Mouse (Mus musculus) liver, adult 2 months (tissue): Measurements from ENCODE around the gene Ctdnep1. TPM values are rescaled to one million over a fixed set of nuclear protein-coding genes. Genes with fewer than 3 reads are reported as not detected.

ENCODE experiments used
- DNase-seq: peaks from one replicate; pipeline ENCODE4 v3.0.0-alpha.2; 2011; ENCODE audit warnings: low read depth, low spot score; ENCODE audit errors: extremely low read depth
- H3K27ac ChIP-seq: fragments of 200-500 bp; replicated peaks from 2 replicates; pipeline ENCODE4 v1.5.1; 2012; ENCODE audit warnings: low read depth, mild to moderate bottlenecking, control low read depth, inconsistent platforms, low read length; ENCODE audit not compliant: insufficient read depth
- H3K27me3 ChIP-seq: fragments of 200-500 bp; 2 replicates; pipeline ENCODE4 v1.6.1; 2012; ENCODE audit warnings: mild to moderate bottlenecking, moderate library complexity, low read length, inconsistent platforms; ENCODE audit not compliant: control insufficient read depth, insufficient read depth
- H3K36me3 ChIP-seq: fragments of 200-500 bp; 2 replicates; pipeline ENCODE4 v1.6.1; 2012; ENCODE audit warnings: low read length, inconsistent platforms; ENCODE audit not compliant: control insufficient read depth, insufficient read depth
- H3K4me1 ChIP-seq: fragments of 200-500 bp; 2 replicates; pipeline ENCODE4 v1.6.1; 2011; ENCODE audit warnings: low read length; ENCODE audit not compliant: control insufficient read depth, insufficient read depth
- H3K4me3 ChIP-seq: fragments of 200-500 bp; 2 replicates; pipeline ENCODE4 v1.5.1; 2011; ENCODE audit warnings: low read depth, mild to moderate bottlenecking, control low read depth, low read length, moderate library complexity; ENCODE audit not compliant: insufficient read depth
- H3K79me2 ChIP-seq: fragments of 200-500 bp; 2 replicates; pipeline ENCODE4 v1.6.1; 2012; ENCODE audit warnings: inconsistent platforms, mild to moderate bottlenecking, low read length, moderate library complexity; ENCODE audit not compliant: control insufficient read depth, insufficient read depth
- H3K9ac ChIP-seq: fragments of 200-500 bp; 2 replicates; pipeline ENCODE4 v1.6.1; 2012; ENCODE audit warnings: low read depth, mild to moderate bottlenecking, control low read depth, inconsistent platforms, low read length
- CTCF ChIP-seq: fragments of 200-500 bp; IDR thresholded peaks from 2 replicates; pipeline ENCODE4 v1.5.1; 2011; ENCODE audit warnings: low read depth, low read length, control low read depth
- POLR2A ChIP-seq: fragments of 200-500 bp; IDR thresholded peaks from 2 replicates; pipeline ENCODE4 v1.6.1; 2011; ENCODE audit warnings: low read length, control low read depth; ENCODE audit not compliant: insufficient read depth; ENCODE audit errors: extremely low read depth
- WGBS: fragments of 180-500 bp; shearing (Covaris S2); methylation state at CpG from one replicate; pipeline ENCODE4 v1.1.7; 2018; 5-methylcytosine and 5-hydroxymethylcytosine counted together
- polyA plus RNA-seq: library from polyadenylated mRNA; depleted of rRNA; stranded (reverse); fragments of >200 nt; gene quantifications from 2 replicates; pipeline ENCODE4 v1.2.3, GENCODE M21; 2012; rRNA removed
- total RNA-seq: library from RNA; depleted of rRNA; stranded (reverse); fragments of >200 nt; gene quantifications from 2 replicates; pipeline ENCODE4 v1.2.3, GENCODE M21; 2014; rRNA removed

The Ctdnep1 gene
- total RNA-seq (6.6 and 13.4 TPM in 2 replicates), polyA plus RNA-seq (39.1 and 45.3 TPM in 2 replicates)

- Histone ChIP-seq H3K79me2 (peaks cover 16% of the 10 kb centered on the region; the same call in 1 of the 2 replicates), H3K9ac (peak within 1 kb of the TSS; percentile 95), H3K27ac (peak within 1 kb of the TSS; percentile 85), H3K27me3 (no peaks in the 10 kb centered on the region), H3K4me1 (peaks cover 19% of the 10 kb centered on the region; the same call in 1 of the 2 replicates), H3K4me3 (peak within 1 kb of the TSS; percentile 89), H3K36me3 (peaks cover 11% of the 10 kb centered on the region; the same call in 1 of the 2 replicates)
- 1% methylated on average over 43 of the region's 43 CpGs for WGBS
- DNase-seq, result no peak
- TF ChIP-seq CTCF (no peak), POLR2A (no peak)
Measured at GRCm38 (mm10) chr11:69981141-69981762, at the start of gene Ctdnep1. Gene Ctdnep1, plus strand, starts transcription at chr11:69981156.

- Histone ChIP-seq H3K9ac (no peak overlapping the region), H3K79me2 (no peaks in the 10 kb centered on the region), H3K4me1 (peaks cover 5% of the 10 kb centered on the region), H3K27ac (no peak overlapping the region), H3K36me3 (no peaks in the 10 kb centered on the region), H3K27me3 (peaks cover 11% of the 10 kb centered on the region), H3K4me3 (no peak overlapping the region)
- WGBS, result 76% methylated on average over 8 of the region's 8 CpGs
- no peak for DNase-seq
- TF ChIP-seq POLR2A (no peak), CTCF (no peak)
Measured at GRCm38 (mm10) chr11:69931769-69932168, 49.2 kb upstream of the Ctdnep1 start.

GRCm38 (mm10) chr11:69932254-69932653, 48.7 kb upstream of the Ctdnep1 start:
- H3K27ac ChIP-seq, result no peak overlapping the region
- no peak overlapping the region for H3K4me3 ChIP-seq
- H3K9ac ChIP-seq, result no peak overlapping the region
- 41% methylated on average over 3 of the region's 3 CpGs for WGBS
- H3K79me2 ChIP-seq, result no peaks in the 10 kb centered on the region
- no peaks in the 10 kb centered on the region for H3K36me3 ChIP-seq
- peaks cover 5% of the 10 kb centered on the region for H3K4me1 ChIP-seq
- H3K27me3 ChIP-seq, result peaks cover 11% of the 10 kb centered on the region
- DNase-seq, result no peak
- TF ChIP-seq CTCF (peak; percentile 42; the same call in 1 of the 2 replicates), POLR2A (no peak)

GRCm38 (mm10) chr11:69933066-69933465, 47.9 kb upstream of the Ctdnep1 start:
- 63% methylated on average over 4 of the region's 4 CpGs for WGBS
- H3K36me3 ChIP-seq, result no peaks in the 10 kb centered on the region
- no peak overlapping the region for H3K4me3 ChIP-seq
- H3K9ac ChIP-seq, result no peak overlapping the region
- H3K79me2 ChIP-seq, result no peaks in the 10 kb centered on the region
- peaks cover 11% of the 10 kb centered on the region for H3K27me3 ChIP-seq
- TF ChIP-seq POLR2A (no peak), CTCF (no peak)
- H3K4me1 ChIP-seq, result peaks cover 5% of the 10 kb centered on the region
- no peak for DNase-seq
- no peak overlapping the region for H3K27ac ChIP-seq

GRCm38 (mm10) chr11:69934169-69934568, 46.8 kb upstream of the Ctdnep1 start:
- H3K36me3 ChIP-seq, result no peaks in the 10 kb centered on the region
- TF ChIP-seq CTCF (peak; percentile 91), POLR2A (no peak)
- no peak overlapping the region for H3K9ac ChIP-seq
- H3K27me3 ChIP-seq, result peaks cover 14% of the 10 kb centered on the region
- no peaks in the 10 kb centered on the region for H3K79me2 ChIP-seq
- H3K4me3 ChIP-seq, result no peak overlapping the region
- H3K4me1 ChIP-seq, result peaks cover 5% of the 10 kb centered on the region
- DNase-seq, result peak; percentile 41
- 3% methylated on average over 18 of the region's 18 CpGs for WGBS
- no peak overlapping the region for H3K27ac ChIP-seq

- Histone ChIP-seq H3K4me3 (no peak overlapping the region), H3K9ac (no peak overlapping the region), H3K36me3 (no peaks in the 10 kb centered on the region), H3K79me2 (no peaks in the 10 kb centered on the region), H3K27ac (no peak overlapping the region), H3K27me3 (peaks cover 14% of the 10 kb centered on the region), H3K4me1 (peaks cover 5% of the 10 kb centered on the region)
- 20% methylated on average over 6 of the region's 6 CpGs for WGBS
- no peak for DNase-seq
- TF ChIP-seq CTCF (no peak), POLR2A (no peak)
Measured at GRCm38 (mm10) chr11:69934681-69935080, 46.3 kb upstream of the Ctdnep1 start.
